Comparison of ENCODE assay signal across 26 mouse cellular contexts in the genomic region with DNA sequence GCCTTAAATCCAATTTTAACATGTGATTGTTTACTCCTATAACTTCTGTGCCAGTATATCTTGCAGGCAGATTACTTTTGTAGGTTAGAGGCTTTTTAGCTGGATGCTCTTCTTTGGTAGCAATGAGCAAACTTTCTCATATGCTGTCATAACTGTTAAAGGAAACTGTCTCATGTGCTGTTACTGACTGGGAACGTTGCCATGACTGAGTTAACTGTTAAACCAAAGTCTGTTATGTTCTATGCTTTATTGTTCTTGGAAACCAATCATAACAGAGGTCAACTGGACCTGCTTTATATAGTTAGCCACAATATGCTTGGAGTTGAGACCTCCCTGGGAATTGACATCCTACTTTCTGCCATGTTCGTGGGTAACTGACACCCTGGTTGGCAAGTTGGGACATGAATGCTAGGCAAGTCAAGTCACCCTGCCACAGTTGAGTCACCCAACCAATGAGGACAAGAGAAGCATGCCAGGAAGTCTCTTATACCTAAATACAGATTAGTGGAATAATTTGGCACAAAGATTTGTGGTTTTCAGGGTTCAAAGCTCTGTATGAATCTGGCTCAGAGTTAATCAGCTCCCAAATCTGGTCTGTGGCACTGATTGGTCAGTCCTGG. TPM values are rescaled to one million over a fixed set of nuclear protein-coding genes. Genes with fewer than 3 reads are reported as not detected.
DNase-seq lines count a peak whose midpoint lies in the region; ATAC-seq and TF ChIP-seq lines count a peak whose summit lies in the region.
"Had no signal": no experiment of that assay in that cellular context is flagged by ENCODE, and none has a peak within 500 bp of the region (broad histone marks: within the 10 kb centered on the region; RNA-seq: fewer than 3 reads in every experiment).

No protein-coding gene starts in this region.

- in situ Hi-C loops in CH12.LX (cut with MboI; ENCODE audit: low pct_ligation_motif_present, low pct_unique_long_range_greater_than_20kb, low sequenced_read_pairs), result no loop called here

- no peaks in the 10 kb centered on the region for H3K36me3 ChIP-seq in CH12.LX (replicated peaks in 1 of 2; ENCODE audit: control insufficient read depth in 1 of 2, insufficient read depth in 1 of 2, low read length in 1 of 2)
- no peaks in the 10 kb centered on the region for H3K36me3 ChIP-seq in hindbrain, embryonic 11.5 days (ENCODE audit: control insufficient read depth, insufficient read depth, low read length)
- H3K36me3 ChIP-seq: embryonic facial prominence, embryonic 13.5 days; hindbrain, embryonic 12.5 days; midbrain, embryonic 10.5 days had no signal

- H3K9ac ChIP-seq in CH12.LX (ENCODE audit: insufficient read depth, low read depth), result no peak overlapping the region
- no peak overlapping the region for H3K9ac ChIP-seq in hindbrain, embryonic 11.5 days (ENCODE audit: low read depth, low read length)
- H3K9ac ChIP-seq: embryonic facial prominence, embryonic 13.5 days; hindbrain, embryonic 12.5 days had no signal

- TF ChIP-seq RAD21 in CH12.LX (IDR thresholded peaks at IDR 0.05; ENCODE audit: low read depth, low read length), result no peak

- dilution Hi-C loops in CH12.LX (cut with MboI; ENCODE audit: extremely low pct_ligation_motif_present, extremely low pct_unique_long_range_greater_than_20kb, low sequenced_read_pairs), result no loop called here

- DNase-seq in kidney, postnatal 14 days, result peak; percentile 57
- no peak for DNase-seq in kidney, adult 18-20 months
- DNase-seq in 3T3-L1 (ENCODE audit: low read depth, low spot score), result peak; percentile 80
- DNase-seq in CH12.LX (ENCODE audit: extremely low read depth), result peak; percentile 27
- no peak for DNase-seq in right cerebral cortex, postnatal 36 days (ENCODE audit: low spot score in 2 of 2)
- no peak for DNase-seq in hindbrain, embryonic 11.5 days (ENCODE audit: low spot score)
- DNase-seq: adrenal gland, postnatal 25 days; cerebellum, adult 8-10 months; cerebellum, postnatal 36 days; embryo, embryonic 11 days; gastrocnemius, adult 2 months; heart, postnatal 10 days; right cerebral cortex, adult 18-20 months had no signal

- TF ChIP-seq POLR2A in CH12.LX (IDR thresholded peaks at IDR 0.05; ENCODE audit: low read depth, low read length), result no peak
- TF ChIP-seq POLR2A in embryonic fibroblast, embryonic 13.5 days (IDR thresholded peaks at IDR 0.05; ENCODE audit: low read depth, low read length), result no peak

- H3K79me2 ChIP-seq in CH12.LX (replicated peaks; ENCODE audit: control insufficient read depth, extremely low read depth, insufficient read depth, poor library complexity, severe bottlenecking), result no peaks in the 10 kb centered on the region

- no peak for TF ChIP-seq CTCF in CH12.LX (conservative IDR thresholded peaks at IDR 0.05 in 1 of 2, IDR thresholded peaks at IDR 0.05 in 1 of 2; ENCODE audit: low read depth in 2 of 2, low read length in 2 of 2)
- TF ChIP-seq CTCF in embryonic fibroblast, embryonic 13.5 days (IDR thresholded peaks at IDR 0.05; ENCODE audit: borderline replicate concordance, insufficient read depth, low read length), result no peak

- WGBS in hindbrain, embryonic 11.5 days, result 82% methylated on average over 2 of the region's 2 CpGs

- ATAC-seq in inflammation-experienced regulatory T-cells, adult 6 months, result no peak
- ATAC-seq in hindbrain, embryonic 11.5 days (ENCODE audit: low FRiP score), result no peak
- ATAC-seq: CD4-positive, CD25-positive, alpha-beta regulatory T cell, adult 4 months; forebrain, embryonic 14.5 days; lung, postnatal 0 days; midbrain, embryonic 16.5 days had no signal

- no peaks in the 10 kb centered on the region for H3K27me3 ChIP-seq in CH12.LX (replicated peaks)
- no peaks in the 10 kb centered on the region for H3K27me3 ChIP-seq in hindbrain, embryonic 11.5 days (ENCODE audit: control insufficient read depth, insufficient read depth, low read length)
- H3K27me3 ChIP-seq: embryonic facial prominence, embryonic 13.5 days; hindbrain, embryonic 12.5 days had no signal

- H3K4me3 ChIP-seq in CH12.LX (replicated peaks in 1 of 3; ENCODE audit: low read depth in 2 of 3, low read length in 2 of 3, poor library complexity in 1 of 3), result no peak overlapping the region
- no peak overlapping the region for H3K4me3 ChIP-seq in embryonic fibroblast, embryonic 13.5 days (ENCODE audit: insufficient read depth, low read length)
- H3K4me3 ChIP-seq in hindbrain, embryonic 11.5 days (ENCODE audit: low read depth, low read length), result no peak overlapping the region
- H3K4me3 ChIP-seq: embryonic facial prominence, embryonic 13.5 days; gastrocnemius, adult 2 months; hindbrain, embryonic 12.5 days; left cerebral cortex, adult 2 months; midbrain, embryonic 10.5 days had no signal

- H3K4me2 ChIP-seq in CH12.LX (ENCODE audit: insufficient read depth, low read depth, poor library complexity, severe bottlenecking), result no peak overlapping the region; the same call in 1 of the 2 replicates
- H3K4me2 ChIP-seq in hindbrain, embryonic 11.5 days (replicated peaks; ENCODE audit: low read depth, low read length), result no peak overlapping the region
- H3K4me2 ChIP-seq: embryonic facial prominence, embryonic 13.5 days; heart, embryonic 11.5 days; hindbrain, embryonic 12.5 days had no signal

- H3K27ac ChIP-seq in CH12.LX (ENCODE audit: insufficient read depth, low read depth), result peak overlapping the region; percentile 46; the same call in 1 of the 2 replicates
- peak overlapping the region; percentile 47 for H3K27ac ChIP-seq in embryonic fibroblast, embryonic 13.5 days (ENCODE audit: insufficient read depth, low read length)
- no peak overlapping the region for H3K27ac ChIP-seq in hindbrain, embryonic 11.5 days (ENCODE audit: low read depth, low read length)
- H3K27ac ChIP-seq: embryonic facial prominence, embryonic 13.5 days; gastrocnemius, adult 2 months; hindbrain, embryonic 12.5 days; left cerebral cortex, adult 2 months; macrophage; midbrain, embryonic 10.5 days had no signal

- peak; percentile 42; the same call in 1 of the 2 replicates for TF ChIP-seq EP300 in CH12.LX (IDR thresholded peaks at IDR 0.05; ENCODE audit: low read length)

- no peaks in the 10 kb centered on the region for H3K9me3 ChIP-seq in CH12.LX (replicated peaks; ENCODE audit: low read length)
- no peaks in the 10 kb centered on the region for H3K9me3 ChIP-seq in hindbrain, embryonic 11.5 days (ENCODE audit: control insufficient read depth, low read length)
- H3K9me3 ChIP-seq: embryonic facial prominence, embryonic 13.5 days; hindbrain, embryonic 12.5 days; midbrain, embryonic 10.5 days had no signal

- peaks cover 26 to 78% of the 10 kb centered on the region in 2 experiments for H3K4me1 ChIP-seq in CH12.LX (ENCODE audit: control insufficient read depth in 1 of 2, insufficient read depth in 2 of 2)
- H3K4me1 ChIP-seq in embryonic fibroblast, embryonic 13.5 days (ENCODE audit: control insufficient read depth, insufficient read depth, low read length), result peaks cover 3% of the 10 kb centered on the region
- no peaks in the 10 kb centered on the region for H3K4me1 ChIP-seq in hindbrain, embryonic 11.5 days (replicated peaks; ENCODE audit: control insufficient read depth, insufficient read depth, low read length)
- H3K4me1 ChIP-seq: embryonic facial prominence, embryonic 13.5 days; hindbrain, embryonic 12.5 days; midbrain, embryonic 10.5 days had no signal

TF ChIP-seq in CH12.LX, 34 proteins besides CTCF, POLR2A, EP300 and RAD21:
- peak; percentile 93 for TF ChIP-seq CHD1 (IDR thresholded peaks at IDR 0.05; ENCODE audit: low read depth, low read length)
- peak; percentile 19; the same call in 1 of the 2 replicates for TF ChIP-seq CHD2 (IDR thresholded peaks at IDR 0.05; ENCODE audit: low read length)
- 0 out of 2 replicates have a peak, but pooled peaks have one; percentile 33 for TF ChIP-seq IRF4 (IDR thresholded peaks at IDR 0.05; ENCODE audit: low read depth, low read length)
- no peak for TF ChIP-seq E2F4 (IDR thresholded peaks at IDR 0.05; ENCODE audit: insufficient replicate concordance, low read depth, low read length)
- 0 out of 2 replicates have a peak, but pooled peaks have one; percentile 11 for TF ChIP-seq ETS1 (conservative IDR thresholded peaks at IDR 0.05; ENCODE audit: low read depth, low read length)
- no peak for TF ChIP-seq JUND (conservative IDR thresholded peaks at IDR 0.05; ENCODE audit: low read depth, low read length)
- no peak for TF ChIP-seq ZNF384 (IDR thresholded peaks at IDR 0.05; ENCODE audit: low read depth, low read length)
- no peak for TF ChIP-seq MXI1 (IDR thresholded peaks at IDR 0.05; ENCODE audit: low read depth, low read length)
- TF ChIP-seq MAFK (IDR thresholded peaks at IDR 0.05; ENCODE audit: insufficient replicate concordance, low read length), result no peak
TF ChIP-seq in CH12.LX: peak in this region for 4.

RNA-seq across cellular contexts. Expression of a gene that starts 3.1 kb away (rescaled TPM):
- total RNA-seq in CH12.LX (2012; rRNA removed) (0.89 and 0.97 TPM in 2 replicates), CH12.LX (2014; rRNA removed) (1.7 and 2.0 TPM in 2 replicates)
- 3.1 and 4.9 TPM in 2 replicates for polyA plus RNA-seq in CH12.LX (2012; ENCODE audit: insufficient read length, low read depth)
- not detected in 2 replicates for polyA plus RNA-seq in embryonic fibroblast, embryonic 13.5 days (2011; ENCODE audit: insufficient read length, low read depth, missing spikeins)
- under 1 TPM; 0.22 to 0.59 (median 0.56) TPM for polyA plus RNA-seq in inflammation-experienced regulatory T-cells, adult 6 months (2017; shearing (Covaris generic))
- polyA plus RNA-seq in hindbrain, embryonic 11.5 days (2014; fragmentation: Nextera tagmentation; extraction: Ambion mirVana), result 0.14 and 0.26 TPM in 2 replicates
- total RNA-seq: ES-E14 had no signal
- polyA plus RNA-seq: hindbrain, embryonic 12.5 days had no signal

RNA-seq across cellular contexts. Expression of a gene that starts 27.4 kb away (rescaled TPM):
- total RNA-seq in CH12.LX (2012; rRNA removed) (25.7 and 35.0 TPM in 2 replicates), CH12.LX (2014; rRNA removed) (58.1 and 63.8 TPM in 2 replicates)
- polyA plus RNA-seq in CH12.LX (2012; ENCODE audit: insufficient read length, low read depth), result 49.0 and 52.2 TPM in 2 replicates
- polyA plus RNA-seq in embryonic fibroblast, embryonic 13.5 days (2011; ENCODE audit: insufficient read length, low read depth, missing spikeins), result 36.5 and 61.8 TPM in 2 replicates
- polyA plus RNA-seq in inflammation-experienced regulatory T-cells, adult 6 months (2017; shearing (Covaris generic)), result 100 to 1,000 TPM; 172 to 210 (median 188) TPM
- 1.5 and 2.1 TPM in 2 replicates for polyA plus RNA-seq in hindbrain, embryonic 11.5 days (2014; fragmentation: Nextera tagmentation; extraction: Ambion mirVana)

RNA-seq across cellular contexts. Expression of a gene that starts 47.1 kb away (rescaled TPM):
- 23.5 and 33.5 TPM in 2 replicates for total RNA-seq in CH12.LX (2012; rRNA removed)
- 78.3 and 80.3 TPM in 2 replicates for total RNA-seq in CH12.LX (2014; rRNA removed)
- polyA plus RNA-seq in CH12.LX (2012; ENCODE audit: insufficient read length, low read depth), result 62.4 and 80.1 TPM in 2 replicates
- 19.5 and 24.3 TPM in 2 replicates for polyA plus RNA-seq in embryonic fibroblast, embryonic 13.5 days (2011; ENCODE audit: insufficient read length, low read depth, missing spikeins)
- 100 to 1,000 TPM; 181 to 259 (median 225) TPM for polyA plus RNA-seq in inflammation-experienced regulatory T-cells, adult 6 months (2017; shearing (Covaris generic))
- 1.8 and 2.3 TPM in 2 replicates for polyA plus RNA-seq in hindbrain, embryonic 11.5 days (2014; fragmentation: Nextera tagmentation; extraction: Ambion mirVana)

Comparison
In these comparisons a context has a peak if more than half of its experiments do, and no peak if none do; other contexts are left out.
1. DNase-seq: peak in kidney, postnatal 14 days (single experiment), 3T3-L1 (single experiment) and CH12.LX (single experiment); none in kidney, adult 18-20 months (single experiment), right cerebral cortex, postnatal 36 days (0 of 2) and hindbrain, embryonic 11.5 days (single experiment).
2. RNA of a gene that starts 27.4 kb away (polyA plus RNA-seq): 172 to 210 TPM in inflammation-experienced regulatory T-cells, adult 6 months, 49.0 to 52.2 TPM in CH12.LX and 36.5 to 61.8 TPM in embryonic fibroblast, embryonic 13.5 days; 1.5 to 2.1 TPM in hindbrain, embryonic 11.5 days; every median in the first group is over 10 times any median in the second.